Mouse (Mus musculus) ES-E14 (cell line): ENCODE data around the gene Carmil1.

ENCODE experiments used
- CHD2 ChIP-seq: IDR thresholded peaks from 2 replicates; pipeline ENCODE4 v1.6.1; 2014; ENCODE audit warnings: mild to moderate bottlenecking, low read depth, low read length, inconsistent platforms
- MAFK ChIP-seq: IDR thresholded peaks from 2 replicates; pipeline ENCODE4 v1.6.1; 2014; ENCODE audit warnings: mild to moderate bottlenecking, low read depth, low read length, inconsistent platforms; ENCODE audit not compliant: insufficient read depth
- ZC3H11A ChIP-seq: IDR thresholded peaks from 2 replicates; pipeline ENCODE4 v1.6.1; 2012; ENCODE audit warnings: low read depth, mild to moderate bottlenecking, inconsistent platforms, low read length, borderline replicate concordance
- ZNF384 ChIP-seq: IDR thresholded peaks from 2 replicates; pipeline ENCODE4 v1.6.1; 2012; ENCODE audit warnings: low read depth, low read length, inconsistent platforms

GRCm38 (mm10) chr13:24231146-24231545 is 49.4 kb downstream of the Carmil1 start:
- TF ChIP-seq ZC3H11A, result no peak
- no peak for TF ChIP-seq CHD2
- no peak for TF ChIP-seq ZNF384
- TF ChIP-seq MAFK, result no peak
